Mouse (Mus musculus) testis, adult 2 months (tissue): Measurements from ENCODE around the gene Myo3a. TPM values are rescaled to one million over a fixed set of nuclear protein-coding genes. Genes with fewer than 3 reads are reported as not detected.

Experiments used
- H3K27ac ChIP-seq: fragments of 200-500 bp; 2 replicates; pipeline ENCODE4 v1.5.1; 2012; ENCODE audit warnings: low read depth, low read length; ENCODE audit not compliant: control insufficient read depth, insufficient read depth
- H3K27me3 ChIP-seq: fragments of 200-500 bp; 2 replicates; pipeline ENCODE4 v1.6.1; 2012; ENCODE audit warnings: mild to moderate bottlenecking, low read length, moderate library complexity; ENCODE audit not compliant: control insufficient read depth, insufficient read depth
- H3K36me3 ChIP-seq: fragments of 200-500 bp; 2 replicates; pipeline ENCODE4 v1.6.1; 2012; ENCODE audit warnings: mild to moderate bottlenecking, low read length; ENCODE audit not compliant: control insufficient read depth, insufficient read depth
- H3K4me1 ChIP-seq: fragments of 200-500 bp; 2 replicates; pipeline ENCODE4 v1.6.1; 2012; ENCODE audit warnings: low read length; ENCODE audit not compliant: control insufficient read depth, insufficient read depth
- H3K4me3 ChIP-seq: fragments of 200-500 bp; 2 replicates; pipeline ENCODE4 v1.5.1; 2012; ENCODE audit warnings: low read depth, mild to moderate bottlenecking, low read length, moderate library complexity, mixed read lengths; ENCODE audit not compliant: control insufficient read depth
- CTCF ChIP-seq: fragments of 200-500 bp; IDR thresholded peaks from 2 replicates; pipeline ENCODE4 v1.5.1; 2012; ENCODE audit warnings: low read depth, mild to moderate bottlenecking, inconsistent platforms, low read length, moderate library complexity; ENCODE audit not compliant: control insufficient read depth, insufficient read depth, insufficient replicate concordance
- POLR2A ChIP-seq: fragments of 200-500 bp; IDR thresholded peaks from 2 replicates; pipeline ENCODE4 v1.6.1; 2012; ENCODE audit warnings: low read depth, mild to moderate bottlenecking, inconsistent platforms, low read length, moderate library complexity; ENCODE audit not compliant: control insufficient read depth
- polyA plus RNA-seq: library from polyadenylated mRNA; depleted of rRNA; stranded (reverse); fragments of >200 nt; gene quantifications from 2 replicates; pipeline ENCODE4 v1.2.3, GENCODE M21; 2012

Gene Myo3a
- polyA plus RNA-seq, 1 experiment = 0.22 TPM

GRCm38 (mm10) chr2:22623111-22624070, 396.1 kb downstream of the Myo3a start:
- no peaks in the 10 kb centered on the region for H3K27me3 ChIP-seq
- peaks cover 10% of the 10 kb centered on the region for H3K4me1 ChIP-seq
- no peaks in the 10 kb centered on the region for H3K36me3 ChIP-seq
- H3K27ac ChIP-seq = no peak overlapping the region
- TF ChIP-seq POLR2A (no peak), CTCF (no peak)
- H3K4me3 ChIP-seq = peak overlapping the region; percentile 1; the same call in 1 of the 2 replicates

- Histone ChIP-seq H3K27me3 (no peaks in the 10 kb centered on the region), H3K4me3 (no peak overlapping the region), H3K27ac (no peak overlapping the region), H3K4me1 (peaks cover 9% of the 10 kb centered on the region), H3K36me3 (no peaks in the 10 kb centered on the region)
- TF ChIP-seq POLR2A (no peak), CTCF (no peak)
These were observed 397.1 kb downstream of the Myo3a start for GRCm38 (mm10) chr2:22624188-22624975.

GRCm38 (mm10) chr2:22625096-22625960, 398.0 kb downstream of the Myo3a start:
- peaks cover 7% of the 10 kb centered on the region for H3K4me1 ChIP-seq
- H3K4me3 ChIP-seq = no peak overlapping the region
- H3K27ac ChIP-seq = no peak overlapping the region
- no peaks in the 10 kb centered on the region for H3K27me3 ChIP-seq
- no peaks in the 10 kb centered on the region for H3K36me3 ChIP-seq
- no peak for TF ChIP-seq CTCF

- TF ChIP-seq POLR2A (no peak), CTCF (no peak)
- H3K36me3 ChIP-seq = no peaks in the 10 kb centered on the region
These were observed 399.9 kb downstream of the Myo3a start for GRCm38 (mm10) chr2:22627147-22627666.

GRCm38 (mm10) chr2:22627819-22628432, 400.6 kb downstream of the Myo3a start:
- no peak for TF ChIP-seq CTCF
- TF ChIP-seq POLR2A = no peak
- no peak overlapping the region for H3K27ac ChIP-seq
- H3K4me1 ChIP-seq = peaks cover 2% of the 10 kb centered on the region; the same call in 1 of the 2 replicates
- no peaks in the 10 kb centered on the region for H3K36me3 ChIP-seq
- H3K4me3 ChIP-seq = no peak overlapping the region
- no peaks in the 10 kb centered on the region for H3K27me3 ChIP-seq

More at GRCm38 (mm10) chr2:22627147-22627666, 399.9 kb downstream of the Myo3a start:
- Histone ChIP-seq H3K27ac (no peak overlapping the region), H3K4me1 (peaks cover 4% of the 10 kb centered on the region), H3K27me3 (no peaks in the 10 kb centered on the region), H3K4me3 (no peak overlapping the region)

GRCm38 (mm10) chr2:22634766-22635165, 407.5 kb downstream of the Myo3a start:
- Histone ChIP-seq H3K4me3 (no peak overlapping the region), H3K4me1 (no peaks in the 10 kb centered on the region), H3K27ac (no peak overlapping the region), H3K27me3 (no peaks in the 10 kb centered on the region), H3K36me3 (no peaks in the 10 kb centered on the region)
- TF ChIP-seq CTCF = peak; percentile 42; the same call in 1 of the 2 replicates
- no peak for TF ChIP-seq POLR2A

- Histone ChIP-seq H3K4me1 (no peaks in the 10 kb centered on the region), H3K27ac (no peak overlapping the region), H3K36me3 (no peaks in the 10 kb centered on the region), H3K4me3 (no peak overlapping the region), H3K27me3 (no peaks in the 10 kb centered on the region)
- no peak for TF ChIP-seq CTCF
- no peak for TF ChIP-seq POLR2A
These were observed 418.8 kb downstream of the Myo3a start for GRCm38 (mm10) chr2:22646134-22646533.
